Mouse (Mus musculus) liver, postnatal 0 days (tissue): ENCODE measurements around the gene Tank.

Experiments
- CTCF ChIP-seq: sonication (generic); IDR thresholded peaks from 2 replicates; pipeline ENCODE4 v1.5.1; 2016; ENCODE audit warnings: antibody characterized with exemption, low read depth
- EP300 ChIP-seq: IDR thresholded peaks from 2 replicates; pipeline ENCODE4 v1.6.1; 2016; ENCODE audit warnings: antibody characterized with exemption, low read depth, mild to moderate bottlenecking

GRCm38 (mm10) chr2:61555825-61556224 lies 22.6 kb upstream of the Tank start:
- no peak for TF ChIP-seq EP300
- no peak for TF ChIP-seq CTCF
